Mouse (Mus musculus): ENCODE data around the gene D630045J12Rik. TPM values are rescaled to one million over a fixed set of nuclear protein-coding genes. Genes with fewer than 3 reads are reported as not detected.

D630045J12Rik gene
- total and polyA plus RNA-seq, 3 experiments, result 2.5 to 6.2 TPM; not detected in 1

GRCm38 (mm10) chr6:38159576-38159975 is 94.2 kb downstream of the D630045J12Rik start:
- H3K4me3 ChIP-seq (ENCODE audit: control insufficient read depth in 1 of 2, insufficient read depth in 1 of 2, low read depth in 2 of 2, low read length in 2 of 2), result no peak overlapping the region
- H3K27ac ChIP-seq (ENCODE audit: control insufficient read depth, low read depth, low read length), result no peak overlapping the region
- no peak for DNase-seq (ENCODE audit: low read depth, low spot score)
- H3K79me2 ChIP-seq (ENCODE audit: control insufficient read depth, insufficient read depth, low read length, poor library complexity), result no peaks in the 10 kb centered on the region
- no peak overlapping the region for H3K9ac ChIP-seq (ENCODE audit: control insufficient read depth, low read depth, low read length, poor library complexity, severe bottlenecking)
- no peaks in the 10 kb centered on the region for H3K27me3 ChIP-seq (ENCODE audit: control insufficient read depth in 1 of 2, insufficient read depth in 2 of 2, low read length in 2 of 2)
- no peaks in the 10 kb centered on the region for H3K36me3 ChIP-seq (ENCODE audit: control insufficient read depth in 1 of 2, insufficient read depth in 2 of 2, low read length in 2 of 2)
- no peaks in the 10 kb centered on the region for H3K9me3 ChIP-seq (replicated peaks; ENCODE audit: insufficient read depth, low read length)
- TF ChIP-seq SMC3 (IDR thresholded peaks at IDR 0.05; ENCODE audit: low read depth, low read length) (no peak), UBTF (IDR thresholded peaks at IDR 0.05; ENCODE audit: borderline replicate concordance, insufficient read depth, low read depth, low read length) (no peak), HCFC1 (IDR thresholded peaks at IDR 0.05; ENCODE audit: low read depth, low read length) (no peak), ZNF384 (IDR thresholded peaks at IDR 0.05; ENCODE audit: low read depth, low read length) (no peak), ZC3H11A (IDR thresholded peaks at IDR 0.05; ENCODE audit: low read depth, low read length) (no peak), EP300 (IDR thresholded peaks at IDR 0.05; ENCODE audit: low read depth in 1 of 2, low read length in 2 of 2) (no peak), POLR2A (IDR thresholded peaks at IDR 0.05; ENCODE audit: control insufficient read depth in 1 of 2, insufficient read depth in 1 of 2, low read depth in 1 of 2, low read length in 2 of 2, poor library complexity in 1 of 2) (no peak), CHD2 (IDR thresholded peaks at IDR 0.05; ENCODE audit: low read length) (no peak), NRF1 (IDR thresholded peaks at IDR 0.05; ENCODE audit: insufficient read depth, low read depth, low read length, poor library complexity, severe bottlenecking) (no peak), MAFK (IDR thresholded peaks at IDR 0.05; ENCODE audit: borderline replicate concordance, low read depth, low read length) (no peak), RCOR1 (IDR thresholded peaks at IDR 0.05; ENCODE audit: low read depth, low read length) (no peak), TCF12 (IDR thresholded peaks at IDR 0.05; ENCODE audit: low read depth, low read length) (no peak), JUND (IDR thresholded peaks at IDR 0.05; ENCODE audit: low read depth, low read length) (no peak), ZKSCAN1 (IDR thresholded peaks at IDR 0.05; ENCODE audit: low read depth, low read length) (no peak), CHD1 (IDR thresholded peaks at IDR 0.05; ENCODE audit: low read depth, low read length) (no peak), ELF1 (IDR thresholded peaks at IDR 0.05; ENCODE audit: low read depth, low read length) (no peak), BHLHE40 (IDR thresholded peaks at IDR 0.05; ENCODE audit: borderline replicate concordance, low read depth, low read length) (no peak), GATA1 (IDR thresholded peaks at IDR 0.05; ENCODE audit: low read depth, low read length) (no peak)
- peaks cover 0 to 2% of the 10 kb centered on the region in 2 experiments; a peak in 1 of 4 replicates for H3K4me1 ChIP-seq (ENCODE audit: control insufficient read depth in 1 of 2, insufficient read depth in 2 of 2, low read length in 2 of 2)

- H3K27ac ChIP-seq (ENCODE audit: control insufficient read depth, low read depth, low read length), result no peak overlapping the region
- no peaks in the 10 kb centered on the region for H3K27me3 ChIP-seq (ENCODE audit: control insufficient read depth in 1 of 2, insufficient read depth in 2 of 2, low read length in 2 of 2)
- no peak overlapping the region for H3K9ac ChIP-seq (ENCODE audit: control insufficient read depth, low read depth, low read length, poor library complexity, severe bottlenecking)
- no peaks in the 10 kb centered on the region for H3K9me3 ChIP-seq (replicated peaks; ENCODE audit: insufficient read depth, low read length)
- H3K4me1 ChIP-seq (ENCODE audit: control insufficient read depth in 1 of 2, insufficient read depth in 2 of 2, low read length in 2 of 2), result peaks cover 0 to 2% of the 10 kb centered on the region in 2 experiments; a peak in 1 of 4 replicates
- H3K4me3 ChIP-seq (ENCODE audit: control insufficient read depth in 1 of 2, insufficient read depth in 1 of 2, low read depth in 2 of 2, low read length in 2 of 2), result no peak overlapping the region
- TF ChIP-seq CHD1 (IDR thresholded peaks at IDR 0.05; ENCODE audit: low read depth, low read length) (no peak), ZMIZ1 (IDR thresholded peaks at IDR 0.05; ENCODE audit: low read depth, low read length) (no peak), ZC3H11A (IDR thresholded peaks at IDR 0.05; ENCODE audit: low read depth, low read length) (no peak), POLR2AphosphoS2 (IDR thresholded peaks at IDR 0.05; ENCODE audit: low read length) (no peak), USF1 (IDR thresholded peaks at IDR 0.05; ENCODE audit: low read depth, low read length) (no peak), MAX (IDR thresholded peaks at IDR 0.05; ENCODE audit: low read length) (no peak), GATA1 (IDR thresholded peaks at IDR 0.05; ENCODE audit: low read depth, low read length) (no peak), POLR2A (IDR thresholded peaks at IDR 0.05; ENCODE audit: control insufficient read depth in 1 of 2, insufficient read depth in 1 of 2, low read depth in 1 of 2, low read length in 2 of 2, poor library complexity in 1 of 2) (no peak)
- no peak for DNase-seq (ENCODE audit: low read depth, low spot score)
- no peaks in the 10 kb centered on the region for H3K36me3 ChIP-seq (ENCODE audit: control insufficient read depth in 1 of 2, insufficient read depth in 2 of 2, low read length in 2 of 2)
- no peaks in the 10 kb centered on the region for H3K79me2 ChIP-seq (ENCODE audit: control insufficient read depth, insufficient read depth, low read length, poor library complexity)
Measured at GRCm38 (mm10) chr6:38157925-38158324, 95.9 kb downstream of the D630045J12Rik start.
